ENCODE assay signal across 13 mouse cellular contexts in genomic region chr11:44021638-44022037, GRCm38 (mm10).
"Had no signal": no experiment of that assay in that cellular context is flagged by ENCODE, and none has a peak within 500 bp of the region (broad histone marks: within the 10 kb centered on the region; RNA-seq: fewer than 3 reads in every experiment).

No protein-coding gene starts in this region.

- DNase-seq: kidney, postnatal 14 days; lung, embryonic 14.5 days; lung, postnatal 10 days; lung, postnatal 4 days; right cerebral cortex, postnatal 14 days; thymus, adult 2 months; thymus, postnatal 25 days had no signal

- H3K27me3 ChIP-seq: limb, embryonic 15.5 days; liver, embryonic 12.5 days; midbrain, embryonic 15.5 days; neural tube, embryonic 13.5 days; stomach, embryonic 15.5 days had no signal

- H3K9me3 ChIP-seq: limb, embryonic 15.5 days; liver, embryonic 12.5 days; midbrain, embryonic 10.5 days; midbrain, embryonic 15.5 days; neural tube, embryonic 13.5 days; stomach, embryonic 15.5 days had no signal

- H3K4me2 ChIP-seq: limb, embryonic 15.5 days; liver, embryonic 12.5 days; lung, embryonic 14.5 days; midbrain, embryonic 15.5 days; neural tube, embryonic 13.5 days; stomach, embryonic 15.5 days had no signal

- H3K36me3 ChIP-seq: limb, embryonic 15.5 days; liver, embryonic 12.5 days; midbrain, embryonic 10.5 days; midbrain, embryonic 15.5 days; neural tube, embryonic 13.5 days; stomach, embryonic 15.5 days had no signal

- H3K27ac ChIP-seq: limb, embryonic 15.5 days; liver, embryonic 12.5 days; midbrain, embryonic 10.5 days; midbrain, embryonic 15.5 days; neural tube, embryonic 13.5 days; stomach, embryonic 15.5 days had no signal

- ATAC-seq: liver, embryonic 12.5 days; midbrain, embryonic 15.5 days had no signal

- H3K4me1 ChIP-seq: limb, embryonic 15.5 days; liver, embryonic 12.5 days; midbrain, embryonic 10.5 days; midbrain, embryonic 15.5 days; neural tube, embryonic 13.5 days; stomach, embryonic 15.5 days had no signal

- H3K4me3 ChIP-seq: limb, embryonic 15.5 days; liver, embryonic 12.5 days; midbrain, embryonic 10.5 days; midbrain, embryonic 15.5 days; neural tube, embryonic 13.5 days; stomach, embryonic 15.5 days had no signal

- H3K9ac ChIP-seq: limb, embryonic 15.5 days; liver, embryonic 12.5 days; lung, embryonic 14.5 days; midbrain, embryonic 15.5 days; neural tube, embryonic 13.5 days; stomach, embryonic 15.5 days had no signal
